Mouse (Mus musculus) liver, embryonic 14.5 days (tissue): Measurements from ENCODE around the gene Rusc2. TPM values are rescaled to one million over a fixed set of nuclear protein-coding genes. Genes with fewer than 3 reads are reported as not detected.

ENCODE experiments used
- ATAC-seq: fragments of 200-750 bp; cut with Nextera tagmentation; 2 replicates; pipeline ENCODE4 v1.8.0; 2017; ENCODE audit warnings: moderate number of reproducible peaks, mild to moderate bottlenecking, moderate library complexity; ENCODE audit not compliant: insufficient read depth
- DNase-seq, 3 experiments: peaks; one replicate each; pipeline ENCODE4 v3.0.0-alpha.2; 2012 to 2013; ENCODE audit warnings: low read depth in 3 of 3, low spot score in 3 of 3
- H3K27ac ChIP-seq: fragments of 300-500 bp; sonication (generic); 2 replicates; pipeline ENCODE4 v1.5.1; 2014; ENCODE audit warnings: moderate library complexity, mild to moderate bottlenecking, control low read depth, inconsistent platforms
- H3K27me3 ChIP-seq: fragments of 300-500 bp; sonication (generic); 2 replicates; pipeline ENCODE4 v1.6.1; 2014; ENCODE audit warnings: mild to moderate bottlenecking, low read length, moderate library complexity; ENCODE audit not compliant: control insufficient read depth, insufficient read depth
- H3K36me3 ChIP-seq: fragments of 300-500 bp; sonication (generic); replicated peaks from 2 replicates; pipeline ENCODE4 v1.6.1; 2014; ENCODE audit warnings: low read depth; ENCODE audit not compliant: control insufficient read depth, insufficient read depth
- H3K4me1 ChIP-seq, 2 experiments: fragments of 200-500 bp in 1 of 2; fragments of 300-500 bp in 1 of 2; sonication (generic) in 1 of 2; replicated peaks; 2 replicates each; pipeline ENCODE4 v1.6.1; 2012 to 2014; ENCODE audit warnings: antibody characterized with exemption in 1 of 2, inconsistent platforms in 1 of 2, low read length in 1 of 2; ENCODE audit not compliant: control insufficient read depth in 2 of 2, insufficient read depth in 2 of 2
- H3K4me2 ChIP-seq: fragments of 300-500 bp; sonication (generic); 2 replicates; pipeline ENCODE4 v1.6.1; 2014; ENCODE audit warnings: low read depth, mild to moderate bottlenecking, control low read depth, moderate library complexity
- H3K4me3 ChIP-seq, 2 experiments: fragments of 200-500 bp in 1 of 2; fragments of 300-500 bp in 1 of 2; sonication (generic) in 1 of 2; 2 replicates each; pipeline ENCODE4 v1.5.1; 2012 to 2014; ENCODE audit warnings: low read depth in 2 of 2, low read length in 2 of 2, mild to moderate bottlenecking in 2 of 2, control low read depth in 1 of 2, inconsistent platforms in 1 of 2, moderate library complexity in 1 of 2; ENCODE audit not compliant: insufficient read depth in 1 of 2
- H3K9ac ChIP-seq: fragments of 300-500 bp; sonication (generic); replicated peaks from 2 replicates; pipeline ENCODE4 v1.6.1; 2014; ENCODE audit warnings: mild to moderate bottlenecking, control low read depth, moderate library complexity
- H3K9me3 ChIP-seq: fragments of 300-500 bp; sonication (generic); 2 replicates; pipeline ENCODE4 v1.6.1; 2016; ENCODE audit warnings: low read length, mixed read lengths; ENCODE audit not compliant: control insufficient read depth
- CTCF ChIP-seq: IDR thresholded peaks from 2 replicates; pipeline ENCODE4 v1.5.1; 2016; ENCODE audit warnings: antibody characterized with exemption, low read depth, control low read depth
- EP300 ChIP-seq: IDR thresholded peaks from 2 replicates; pipeline ENCODE4 v1.6.1; 2016; ENCODE audit warnings: antibody characterized with exemption, low read depth
- WGBS: fragments of 180-500 bp; shearing (Covaris S2); extraction: QIAGEN DNeasy Blood & Tissue Kit; methylation state at CpG from one replicate; pipeline ENCODE4 v1.1.7; 2014; ENCODE audit not compliant: insufficient replicate concordance; 5-methylcytosine and 5-hydroxymethylcytosine counted together
- polyA plus RNA-seq, 2 experiments: library from polyadenylated mRNA; depleted of rRNA in 1 of 2; stranded (reverse) in 1 of 2; unstranded in 1 of 2; fragments of >200 nt; fragmentation: Nextera tagmentation in 1 of 2; extraction: Ambion mirVana in 1 of 2; gene quantifications; 2 replicates each; pipeline versions ENCODE4 v1.2.1 to v1.2.3; 2012 to 2014

Gene Rusc2
- polyA plus RNA-seq, 2 experiments, result 0.28 to 0.50 TPM

DNA sequence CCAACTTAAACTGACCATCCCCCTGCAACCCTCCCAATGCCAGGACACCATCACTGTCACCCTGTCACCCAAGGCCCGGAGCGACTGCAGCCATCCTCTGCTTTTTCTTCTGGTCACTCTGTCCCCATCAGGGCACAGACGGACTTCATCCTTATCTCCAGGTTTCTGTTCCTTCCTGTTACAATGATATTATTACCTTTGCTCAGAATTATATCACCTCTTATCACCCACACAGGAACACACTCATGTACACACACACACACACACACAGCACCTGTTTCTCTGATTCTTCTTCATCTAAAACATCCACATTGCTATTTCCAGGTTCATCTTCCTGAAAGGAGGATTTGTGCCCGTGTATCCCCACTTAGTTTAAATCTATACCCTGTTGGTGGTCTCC is 7.5 kb upstream of the Rusc2 start:
- Histone ChIP-seq H3K27me3 (no peaks in the 10 kb centered on the region), H3K4me2 (no peak overlapping the region), H3K9ac (no peak overlapping the region), H3K9me3 (no peaks in the 10 kb centered on the region), H3K27ac (no peak overlapping the region), H3K4me3 (no peak overlapping the region), H3K4me1 (no peaks in the 10 kb centered on the region), H3K36me3 (no peaks in the 10 kb centered on the region)
- DNase-seq (no peak), ATAC-seq (no peak)
- WGBS, result 53% methylated on average over 4 of the region's 4 CpGs
- no peak for TF ChIP-seq EP300
- no peak for TF ChIP-seq CTCF

DNA sequence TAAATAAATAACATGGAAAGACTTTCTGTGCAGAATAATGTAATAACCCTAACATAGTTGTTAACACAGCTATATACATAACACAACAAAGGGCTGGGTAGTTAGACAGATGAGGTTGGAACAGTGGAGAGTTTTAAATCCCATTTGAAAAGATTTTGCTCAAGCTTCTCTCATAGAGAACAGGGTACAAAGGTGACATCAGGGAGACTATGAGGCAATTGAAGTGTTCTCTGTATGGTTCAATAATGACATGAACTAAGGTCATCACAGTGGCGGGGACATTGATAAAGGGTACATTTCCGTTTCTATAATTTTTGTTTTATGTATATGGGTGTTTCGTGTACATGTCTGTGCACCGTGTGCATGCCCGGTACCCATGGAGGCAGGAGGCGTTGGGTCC is 2.2 kb upstream of the Rusc2 start:
- H3K27me3 ChIP-seq, result peaks cover 14% of the 10 kb centered on the region
- no peaks in the 10 kb centered on the region for H3K36me3 ChIP-seq
- no peaks in the 10 kb centered on the region for H3K9me3 ChIP-seq
- H3K4me2 ChIP-seq, result no peak overlapping the region
- 61% methylated on average over 6 of the region's 6 CpGs for WGBS
- no peak overlapping the region for H3K4me3 ChIP-seq
- peaks cover 0 to 5% of the 10 kb centered on the region in 2 experiments; a peak in 1 of 4 replicates for H3K4me1 ChIP-seq
- no peak overlapping the region for H3K9ac ChIP-seq
- no peak for TF ChIP-seq EP300
- TF ChIP-seq CTCF, result no peak
- ATAC-seq (no peak), DNase-seq (no peak)
- no peak overlapping the region for H3K27ac ChIP-seq

DNA sequence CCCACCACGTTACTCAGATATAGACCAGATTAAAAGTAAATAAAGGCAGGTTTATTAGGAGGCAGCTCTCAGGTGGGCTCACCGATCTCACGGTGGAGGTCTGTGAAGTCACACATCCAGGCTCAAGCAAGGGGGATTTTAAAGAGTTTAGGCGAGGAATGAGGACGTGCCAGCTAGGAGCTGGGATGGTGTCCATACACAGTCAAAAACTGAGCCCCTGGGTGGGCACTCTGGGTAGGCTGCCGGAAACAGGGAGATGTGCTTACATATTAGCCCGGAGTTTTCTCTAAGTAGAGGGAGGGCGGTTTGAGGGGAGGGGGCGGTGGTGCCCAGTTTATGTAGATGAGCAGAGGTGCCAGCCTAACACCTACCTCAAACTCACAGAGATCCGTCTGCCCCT is 828 bp upstream of the Rusc2 start:
- TF ChIP-seq CTCF (no peak), EP300 (no peak)
- no peak overlapping the region; a peak in 1 of 4 replicates for H3K4me3 ChIP-seq
- peaks cover 14% of the 10 kb centered on the region for H3K27me3 ChIP-seq
- no peaks in the 10 kb centered on the region for H3K36me3 ChIP-seq
- peak overlapping the region; percentile 61; the same call in 1 of the 2 replicates for H3K4me2 ChIP-seq
- no peak for DNase-seq
- peaks cover 0 to 5% of the 10 kb centered on the region in 2 experiments; a peak in 1 of 4 replicates for H3K4me1 ChIP-seq
- H3K9me3 ChIP-seq, result no peaks in the 10 kb centered on the region
- no peak overlapping the region for H3K9ac ChIP-seq
- H3K27ac ChIP-seq, result no peak overlapping the region
- 47% methylated on average over 10 of the region's 10 CpGs for WGBS
- ATAC-seq, result no peak

DNA sequence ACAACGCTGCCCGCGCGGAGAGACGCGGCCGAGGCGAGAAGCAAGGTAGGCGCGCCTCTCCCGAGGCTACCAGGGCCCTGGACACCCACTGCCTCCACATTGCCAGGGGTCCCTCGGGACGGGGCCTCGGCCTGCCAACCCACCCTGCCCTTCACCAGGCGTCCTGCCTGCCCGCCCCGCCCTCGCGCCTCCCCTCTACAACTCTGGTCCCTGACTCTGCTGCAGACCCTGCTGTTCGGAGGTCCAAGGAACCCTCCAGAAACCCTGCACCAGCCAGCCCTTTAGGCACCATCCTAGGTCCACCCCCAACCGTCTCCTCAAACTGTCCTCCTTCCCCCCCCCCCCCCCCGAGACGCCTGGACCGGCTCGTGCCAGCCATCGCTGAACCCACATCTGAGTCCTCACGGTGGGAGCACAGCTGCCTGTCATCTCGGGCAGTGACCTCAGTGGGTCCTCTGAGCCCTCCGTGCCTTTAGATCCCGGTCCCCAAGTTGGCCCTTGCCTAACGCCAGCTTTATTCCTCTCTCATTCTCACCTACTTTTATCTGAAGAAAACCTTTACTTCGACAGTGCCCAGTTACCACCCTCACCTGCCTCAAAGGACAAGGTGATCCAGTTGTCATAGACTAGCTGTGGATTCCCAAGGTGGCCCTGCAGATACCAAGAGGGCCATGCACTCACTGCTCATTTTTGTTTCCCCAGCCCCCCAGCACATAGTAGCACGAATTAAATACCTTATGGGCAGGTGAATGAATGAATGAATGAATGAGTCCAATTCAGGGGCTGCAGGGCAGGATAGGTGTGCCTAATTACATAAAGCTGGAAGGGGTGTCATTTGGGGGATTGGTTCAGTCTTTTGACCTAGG is 609 bp downstream of the Rusc2 start:
- TF ChIP-seq EP300 (no peak), CTCF (no peak)
- 9% methylated on average over 26 of the region's 33 CpGs for WGBS
- ATAC-seq (0 out of 2 replicates have a peak, but pooled peaks have one; percentile 26), DNase-seq (no peak)
- Histone ChIP-seq H3K4me1 (peaks cover 0 to 5% of the 10 kb centered on the region in 2 experiments; a peak in 1 of 4 replicates), H3K27me3 (peaks cover 14% of the 10 kb centered on the region), H3K36me3 (no peaks in the 10 kb centered on the region), H3K9ac (no peak overlapping the region), H3K4me2 (peak overlapping the region; percentile 61), H3K27ac (no peak overlapping the region), H3K9me3 (no peaks in the 10 kb centered on the region), H3K4me3 (peak overlapping the region; percentile 49 to 51)

DNA sequence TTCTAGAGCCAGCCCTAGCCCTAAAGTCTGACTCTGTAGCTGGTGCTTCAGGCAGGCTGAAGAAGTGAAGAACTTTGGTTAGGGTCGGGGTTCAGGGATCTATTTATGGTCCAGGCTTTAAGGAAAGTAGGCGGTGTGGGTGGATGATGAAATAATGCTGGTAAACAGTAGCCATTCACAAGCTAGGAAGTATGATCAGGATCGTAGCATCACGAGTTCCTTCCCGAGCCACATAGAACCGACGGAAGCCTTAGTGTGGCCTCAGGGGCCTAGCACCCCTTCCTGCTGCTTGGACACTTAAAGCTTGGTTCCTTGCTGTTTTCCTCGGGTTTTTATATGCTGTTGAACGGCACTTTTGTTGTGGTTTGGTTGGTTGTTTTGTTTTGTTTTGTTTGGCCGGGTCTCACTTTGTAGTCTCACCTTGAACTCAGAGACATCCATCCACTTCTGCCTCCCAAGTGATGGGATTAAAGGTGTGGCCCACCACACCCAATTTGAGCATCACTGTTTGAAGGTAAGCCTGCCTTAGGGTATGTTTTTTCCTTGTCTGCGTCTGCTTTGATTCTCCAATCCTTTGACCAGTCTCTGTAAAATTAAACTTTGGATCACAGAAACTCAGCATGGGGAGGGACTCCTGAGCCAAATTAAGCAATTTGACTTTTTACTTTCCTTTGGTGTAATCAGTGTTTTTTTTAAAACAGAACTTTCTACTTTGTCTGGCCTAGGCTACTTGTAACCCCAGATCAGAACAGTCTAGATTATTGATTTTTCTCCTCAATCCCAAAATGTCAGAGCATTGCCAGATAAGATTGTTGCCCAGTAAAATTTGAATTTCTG is 1.7 kb downstream of the Rusc2 start:
- Histone ChIP-seq H3K27me3 (peaks cover 14% of the 10 kb centered on the region), H3K4me3 (no peak overlapping the region), H3K4me2 (no peak overlapping the region), H3K9me3 (no peaks in the 10 kb centered on the region), H3K4me1 (peaks cover 0 to 5% of the 10 kb centered on the region in 2 experiments; a peak in 1 of 4 replicates), H3K9ac (no peak overlapping the region), H3K27ac (no peak overlapping the region), H3K36me3 (no peaks in the 10 kb centered on the region)
- WGBS, result 44% methylated on average over 11 of the region's 11 CpGs
- DNase-seq (no peak), ATAC-seq (no peak)
- TF ChIP-seq CTCF (no peak), EP300 (no peak)
